Mouse (Mus musculus) liver, postnatal 0 days (tissue): ENCODE measurements around the gene Tra2b.
A peak's percentile ranks its signal among the peaks of the same experiment; 100 is the strongest.

Experiments
- CTCF ChIP-seq: sonication (generic); IDR thresholded peaks from 2 replicates; pipeline ENCODE4 v1.5.1; 2016; ENCODE audit warnings: antibody characterized with exemption, low read depth
- EP300 ChIP-seq: IDR thresholded peaks from 2 replicates; pipeline ENCODE4 v1.6.1; 2016; ENCODE audit warnings: antibody characterized with exemption, low read depth, mild to moderate bottlenecking

DNA sequence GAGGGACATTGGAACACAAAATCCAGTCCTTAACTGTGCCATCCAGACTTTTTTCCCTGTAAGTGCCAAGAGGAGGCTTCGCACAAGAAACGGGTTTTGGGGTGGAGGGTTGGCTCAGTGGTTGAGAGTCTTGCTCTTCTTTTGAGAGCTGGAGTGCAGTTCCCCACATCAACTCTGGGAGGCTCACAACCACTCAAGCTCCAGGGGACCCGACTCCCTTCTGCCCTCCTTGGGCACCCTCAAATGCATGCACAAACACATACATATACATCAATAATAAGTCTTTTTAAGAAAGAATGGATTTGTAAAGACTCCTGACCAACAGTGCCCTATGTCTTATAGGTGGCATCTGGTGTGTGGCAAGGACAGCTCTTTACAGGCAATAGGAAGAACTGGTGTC is 35.6 kb upstream of the Tra2b start:
- TF ChIP-seq CTCF, result 0 out of 2 replicates have a peak, but pooled peaks have one; percentile 21
- no peak for TF ChIP-seq EP300
